Mouse (Mus musculus) myocyte (in vitro differentiated cells): ENCODE measurements around the gene Stard10. TPM values are rescaled to one million over a fixed set of nuclear protein-coding genes. Genes with fewer than 3 reads are reported as not detected.

ENCODE experiments used
- H3K27me3 ChIP-seq: one replicate; pipeline ENCODE4 v1.6.1; 2011; ENCODE audit not compliant: control insufficient read depth, insufficient read depth, insufficient read length
- H3K36me3 ChIP-seq: one replicate; pipeline ENCODE4 v1.6.1; 2011; ENCODE audit not compliant: control insufficient read depth, insufficient read depth
- H3K4me2 ChIP-seq: one replicate; pipeline ENCODE4 v1.6.1; 2011; ENCODE audit warnings: low read depth, control low read depth
- H3K4me3 ChIP-seq: one replicate; pipeline ENCODE4 v1.5.1; 2011; ENCODE audit warnings: mild to moderate bottlenecking, control low read depth, moderate library complexity
- H3K79me2 ChIP-seq: one replicate; pipeline ENCODE4 v1.6.1; 2011; ENCODE audit not compliant: control insufficient read depth, insufficient read depth
- H3ac ChIP-seq: one replicate; pipeline ENCODE4 v1.6.1; 2011; ENCODE audit not compliant: control insufficient read depth, insufficient read length
- CEBPB ChIP-seq: IDR thresholded peaks from 2 replicates; pipeline ENCODE4 v1.6.1; 2011; ENCODE audit warnings: mild to moderate bottlenecking, moderate library complexity; ENCODE audit not compliant: poor library complexity, insufficient read depth, severe bottlenecking
- E2F4 ChIP-seq: IDR thresholded peaks from one replicate; pipeline ENCODE4 v1.6.1; 2011; ENCODE audit warnings: mild to moderate bottlenecking, control low read depth, moderate library complexity; ENCODE audit not compliant: insufficient read depth
- MAX ChIP-seq: IDR thresholded peaks from one replicate; pipeline ENCODE4 v1.6.1; 2011; ENCODE audit warnings: low read depth, mild to moderate bottlenecking, control low read depth
- MYOD1 ChIP-seq, 3 experiments: IDR thresholded peaks; one replicate each; pipeline ENCODE4 v1.6.1; 2011; ENCODE audit warnings: control low read depth in 2 of 3, low read depth in 2 of 3, mild to moderate bottlenecking in 2 of 3, moderate library complexity in 1 of 3; ENCODE audit not compliant: insufficient read length in 2 of 3, control insufficient read depth in 1 of 3
- MYOG ChIP-seq, 3 experiments: IDR thresholded peaks; one replicate each; pipeline ENCODE4 v1.6.1; 2011; ENCODE audit warnings: control low read depth in 2 of 3, low read depth in 2 of 3, mild to moderate bottlenecking in 2 of 3; ENCODE audit not compliant: insufficient read length in 2 of 3, control insufficient read depth in 1 of 3, insufficient read depth in 1 of 3
- POLR2A ChIP-seq: IDR thresholded peaks from one replicate; pipeline ENCODE4 v1.6.1; 2011; ENCODE audit warnings: low read depth, mild to moderate bottlenecking, control low read depth, moderate library complexity; ENCODE audit not compliant: insufficient read length
- POLR2AphosphoS2 ChIP-seq: IDR thresholded peaks from one replicate; pipeline ENCODE4 v1.6.1; 2011; ENCODE audit warnings: low read depth, control low read depth; ENCODE audit not compliant: insufficient read length
- REST ChIP-seq: IDR thresholded peaks from one replicate; pipeline ENCODE4 v1.6.1; 2011; ENCODE audit warnings: mild to moderate bottlenecking, control low read depth, moderate library complexity; ENCODE audit not compliant: insufficient read depth, insufficient read length
- SRF ChIP-seq: IDR thresholded peaks from one replicate; pipeline ENCODE4 v1.6.1; 2011; ENCODE audit warnings: low read depth; ENCODE audit not compliant: control insufficient read depth, insufficient read length
- TCF12 ChIP-seq: IDR thresholded peaks from one replicate; pipeline ENCODE4 v1.6.1; 2011; ENCODE audit warnings: mild to moderate bottlenecking, control low read depth; ENCODE audit not compliant: poor library complexity, insufficient read depth, severe bottlenecking
- TCF3 ChIP-seq: IDR thresholded peaks from one replicate; pipeline ENCODE4 v1.6.1; 2011; ENCODE audit warnings: low read depth, control low read depth; ENCODE audit not compliant: insufficient read length
- USF1 ChIP-seq: IDR thresholded peaks from one replicate; pipeline ENCODE4 v1.6.1; 2011; ENCODE audit warnings: low read depth, mild to moderate bottlenecking, control low read depth, moderate library complexity
- polyA plus RNA-seq: library from polyadenylated mRNA; unstranded; fragments of >200 nt; fragmentation: generic; extraction: Trizol; gene quantifications from one replicate; pipeline ENCODE4 v1.2.1, GENCODE M21; 2012; ENCODE audit warnings: missing spikeins

Gene Stard10
- polyA plus RNA-seq, 1 experiment: 39.6 TPM

DNA sequence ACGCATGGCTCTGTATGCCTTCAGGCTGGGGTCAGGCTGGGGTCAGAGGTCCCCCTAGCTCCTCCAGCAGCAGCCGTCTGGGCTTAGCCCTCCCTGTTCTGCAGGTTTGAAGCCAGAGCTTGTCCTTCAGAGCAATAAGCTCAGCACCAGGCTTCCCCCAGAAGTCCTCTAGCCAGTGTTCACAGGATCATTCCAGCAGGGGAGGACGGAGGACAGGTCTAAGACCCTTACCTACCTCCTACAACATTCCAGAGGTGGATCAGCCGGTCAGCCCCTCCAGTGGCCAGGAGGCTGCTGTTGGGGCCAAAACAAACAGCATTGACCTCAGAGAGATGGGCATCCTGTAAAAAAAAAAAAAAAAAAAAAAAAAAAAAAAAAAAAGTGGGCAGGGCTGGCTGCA lies 23.7 kb upstream of the Stard10 start:
- Histone ChIP-seq H3K4me3 (no peak overlapping the region), H3K4me2 (no peak overlapping the region), H3K79me2 (no peaks in the 10 kb centered on the region), H3ac (no peak overlapping the region), H3K27me3 (no peaks in the 10 kb centered on the region), H3K36me3 (peaks cover 13% of the 10 kb centered on the region)
- TF ChIP-seq TCF3: no peak
- TF ChIP-seq MYOG (IDR thresholded peaks at IDR 0.05; ENCODE audit: control insufficient read depth in 1 of 3, insufficient read depth in 1 of 3, insufficient read length in 2 of 3, low read depth in 2 of 3): no peak
- TF ChIP-seq CEBPB: no peak

DNA sequence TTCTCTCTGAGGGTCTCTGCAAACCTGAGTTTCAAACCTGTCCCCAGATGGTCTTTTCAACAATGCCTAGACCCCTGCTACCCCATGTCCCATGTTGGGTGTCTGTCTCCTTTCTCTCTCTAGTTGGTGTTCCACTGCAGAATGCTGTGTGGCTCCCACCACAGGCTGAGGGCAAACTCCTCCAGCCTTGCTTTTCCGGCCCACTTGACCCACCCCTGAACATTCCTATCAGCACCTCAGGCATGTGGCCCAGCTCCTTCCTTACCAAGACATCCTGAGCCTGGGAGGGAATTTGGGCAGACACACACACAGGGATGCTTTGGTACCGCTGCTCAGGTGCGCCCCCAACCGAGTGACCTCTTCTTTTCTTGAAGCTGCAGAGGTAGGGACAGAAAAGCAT lies 23.3 kb upstream of the Stard10 start:
- Histone ChIP-seq H3ac (no peak overlapping the region), H3K4me2 (no peak overlapping the region), H3K79me2 (no peaks in the 10 kb centered on the region), H3K36me3 (peaks cover 13% of the 10 kb centered on the region), H3K4me3 (no peak overlapping the region), H3K27me3 (no peaks in the 10 kb centered on the region)
- no peak for TF ChIP-seq SRF
- TF ChIP-seq E2F4: no peak

DNA sequence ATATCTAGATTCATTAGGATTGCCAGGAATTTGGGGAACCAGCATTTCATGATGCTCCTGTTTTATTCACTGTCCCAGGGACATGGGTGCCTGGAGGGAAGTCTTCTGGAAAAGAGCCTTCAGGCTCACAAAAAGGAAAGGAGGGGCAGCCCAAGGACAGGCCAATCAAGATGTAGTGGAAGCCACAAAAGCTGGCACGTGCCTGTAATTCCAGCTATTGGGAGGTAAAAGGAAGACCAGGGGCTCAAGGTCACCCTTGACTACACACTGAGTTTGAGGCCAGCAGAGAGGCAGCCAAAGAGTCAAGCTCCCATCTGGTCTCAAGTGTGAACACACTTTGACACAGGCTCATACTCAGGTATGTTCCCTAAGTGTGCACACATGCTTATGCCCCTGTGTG lies 21.4 kb upstream of the Stard10 start:
- H3K36me3 ChIP-seq: peaks cover 13% of the 10 kb centered on the region
- peaks cover 3% of the 10 kb centered on the region for H3K79me2 ChIP-seq
- TF ChIP-seq CEBPB (no peak), SRF (no peak), USF1 (no peak), MYOD1 (IDR thresholded peaks at IDR 0.05; ENCODE audit: control insufficient read depth in 1 of 3, insufficient read length in 2 of 3, low read depth in 2 of 3) (no peak), E2F4 (no peak), MAX (no peak), TCF12 (no peak)
- no peak overlapping the region for H3K4me2 ChIP-seq
- no peak overlapping the region for H3K4me3 ChIP-seq
- no peak overlapping the region for H3ac ChIP-seq
- no peaks in the 10 kb centered on the region for H3K27me3 ChIP-seq

GRCm38 (mm10) chr7:101296252-101297022 lies 20.4 kb upstream of the Stard10 start:
- H3K4me3 ChIP-seq: no peak overlapping the region

DNA sequence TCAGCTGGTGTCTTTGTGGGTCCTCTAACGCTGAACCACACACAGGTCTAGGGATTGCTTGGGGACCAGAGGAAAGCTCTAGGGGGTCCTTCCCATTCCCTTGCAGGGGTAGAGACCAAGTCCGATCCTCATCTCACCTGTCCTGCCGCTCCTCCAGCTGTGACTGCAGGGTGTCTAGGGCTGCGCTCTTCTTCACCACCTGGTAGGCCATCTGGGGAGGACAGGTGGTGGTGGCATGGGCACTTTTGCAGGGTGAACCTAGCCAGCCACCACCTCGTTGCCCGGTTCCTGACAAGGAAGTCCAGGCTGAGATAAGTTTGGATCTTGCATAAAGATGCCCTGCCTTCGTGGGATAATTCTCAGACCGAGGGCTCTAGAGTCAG lies 19.9 kb upstream of the Stard10 start:
- no peak for TF ChIP-seq CEBPB
- TF ChIP-seq REST: no peak
- TF ChIP-seq MAX: no peak
- no peak for TF ChIP-seq POLR2AphosphoS2
- no peak for TF ChIP-seq SRF
- TF ChIP-seq POLR2A: no peak
- no peak for TF ChIP-seq MYOD1 (IDR thresholded peaks at IDR 0.05; ENCODE audit: control insufficient read depth in 1 of 3, insufficient read length in 2 of 3, low read depth in 2 of 3)
- no peak for TF ChIP-seq E2F4
- TF ChIP-seq TCF3: no peak
- no peak for TF ChIP-seq MYOG (IDR thresholded peaks at IDR 0.05; ENCODE audit: control insufficient read depth in 1 of 3, insufficient read depth in 1 of 3, insufficient read length in 2 of 3, low read depth in 2 of 3)
- no peak for TF ChIP-seq USF1
- Histone ChIP-seq H3K27me3 (no peaks in the 10 kb centered on the region), H3K79me2 (peaks cover 9% of the 10 kb centered on the region), H3K4me2 (no peak overlapping the region), H3K4me3 (no peak overlapping the region), H3ac (no peak overlapping the region), H3K36me3 (peaks cover 13% of the 10 kb centered on the region)

More at GRCm38 (mm10) chr7:101296252-101297022, 20.4 kb upstream of the Stard10 start:
- H3K79me2 ChIP-seq: peaks cover 9% of the 10 kb centered on the region
- peaks cover 13% of the 10 kb centered on the region for H3K36me3 ChIP-seq
- H3K27me3 ChIP-seq: no peaks in the 10 kb centered on the region
- TF ChIP-seq MAX: no peak
- no peak for TF ChIP-seq TCF3
- no peak for TF ChIP-seq POLR2AphosphoS2
- no peak for TF ChIP-seq SRF
- no peak for TF ChIP-seq MYOD1 (IDR thresholded peaks at IDR 0.05; ENCODE audit: control insufficient read depth in 1 of 3, insufficient read length in 2 of 3, low read depth in 2 of 3)
- no peak for TF ChIP-seq MYOG (IDR thresholded peaks at IDR 0.05; ENCODE audit: control insufficient read depth in 1 of 3, insufficient read depth in 1 of 3, insufficient read length in 2 of 3, low read depth in 2 of 3)
- TF ChIP-seq TCF12: no peak
- no peak for TF ChIP-seq REST
- TF ChIP-seq CEBPB: no peak
- no peak for TF ChIP-seq E2F4
- no peak for TF ChIP-seq USF1
- TF ChIP-seq POLR2A: no peak
- no peak overlapping the region for H3K4me2 ChIP-seq
- H3ac ChIP-seq: no peak overlapping the region
